Mouse (Mus musculus): ENCODE measurements at regions not wholly inside any gene's neighbourhood (a gene's known extent, or its start where the extent isn't known, plus 50 kb on each side); places are given as distances from the start of the nearest gene placed in this dataset.

DNA sequence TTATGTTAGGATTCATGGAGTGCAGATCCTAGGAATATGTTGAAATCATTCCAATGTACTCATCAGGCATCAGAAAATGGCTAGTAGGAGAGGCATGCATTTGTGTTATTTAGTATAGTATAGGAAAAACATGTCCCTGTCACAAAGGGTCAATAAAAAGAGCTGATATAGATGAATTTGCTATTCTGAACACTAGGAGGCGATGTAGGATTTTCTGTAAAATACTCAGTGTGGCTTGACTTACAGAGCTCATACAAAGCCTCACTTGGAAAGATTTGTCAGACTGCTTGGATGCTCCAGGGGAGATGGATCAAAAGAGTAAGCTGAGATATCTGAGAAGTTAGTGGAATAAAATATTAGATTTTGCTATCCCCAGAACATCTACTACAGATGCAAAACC is 107.6 kb upstream of the Try4 start:
- Histone ChIP-seq H3K4me1 (ENCODE audit: insufficient read depth, low read depth, low read length) (no peaks in the 10 kb centered on the region), H3K27me3 (ENCODE audit: insufficient read depth, low read length) (peaks cover 7% of the 10 kb centered on the region; the same call in 1 of the 2 replicates), H3K9me3 (replicated peaks) (no peaks in the 10 kb centered on the region), H3K36me3 (replicated peaks) (no peaks in the 10 kb centered on the region), H3K4me3 (ENCODE audit: low read depth, low read length) (no peak overlapping the region)
- DNase-seq (ENCODE audit: low spot score) (no peak), ATAC-seq (ENCODE audit: extremely low read depth, insufficient number of reproducible peaks, low FRiP score, poor library complexity, severe bottlenecking) (no peak)
- TF ChIP-seq TAL1 (conservative IDR thresholded peaks at IDR 0.05; ENCODE audit: low read depth, low read length) = no peak
- TF ChIP-seq GATA2 (IDR thresholded peaks at IDR 0.05; ENCODE audit: borderline replicate concordance, low read depth, low read length) = no peak
- TF ChIP-seq POLR2AphosphoS5 (IDR thresholded peaks at IDR 0.05; ENCODE audit: insufficient replicate concordance, low read depth, low read length) = no peak
- TF ChIP-seq GATA1 (IDR thresholded peaks at IDR 0.05; ENCODE audit: borderline replicate concordance, low read length) = no peak
- no peak for TF ChIP-seq CTCF (IDR thresholded peaks at IDR 0.05; ENCODE audit: low read depth, low read length)

DNA sequence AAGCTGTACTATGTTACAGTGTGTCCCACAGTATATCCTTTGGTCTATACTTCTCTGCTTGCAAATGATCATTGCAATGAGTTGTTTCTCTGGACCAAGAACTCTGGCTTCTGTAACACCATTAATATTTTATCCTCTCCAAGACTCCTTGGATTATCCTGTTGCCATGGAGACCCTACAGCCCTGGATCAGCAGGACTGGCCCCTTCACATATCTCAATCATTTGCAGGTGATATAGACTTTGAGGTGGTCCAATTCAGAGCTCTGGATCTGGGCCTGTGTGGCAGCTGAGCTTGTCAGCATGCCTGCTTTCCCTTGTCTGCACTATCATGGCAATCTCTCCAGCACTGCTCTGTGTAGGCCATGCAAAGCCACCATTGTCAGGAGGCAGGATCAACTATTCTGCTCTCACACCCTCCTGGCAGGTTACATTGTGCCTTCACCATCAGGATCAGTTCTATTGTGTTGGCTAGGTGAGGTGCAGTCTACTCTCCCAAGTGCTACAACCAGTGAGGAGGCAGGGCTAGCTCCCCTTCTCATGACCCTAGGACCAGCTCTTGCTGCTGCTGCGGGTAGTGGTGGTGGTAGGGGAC is 110.2 kb upstream of the Try4 start:
- DNase-seq (ENCODE audit: low spot score) = no peak
- peaks cover 10% of the 10 kb centered on the region for H3K27me3 ChIP-seq (ENCODE audit: insufficient read depth, low read length)
- H3K36me3 ChIP-seq (replicated peaks) = no peaks in the 10 kb centered on the region
- no peaks in the 10 kb centered on the region for H3K9me3 ChIP-seq (replicated peaks)
- H3K4me1 ChIP-seq (ENCODE audit: insufficient read depth, low read depth, low read length) = no peaks in the 10 kb centered on the region
- TF ChIP-seq CTCF (IDR thresholded peaks at IDR 0.05; ENCODE audit: low read depth, low read length) = no peak
- no peak overlapping the region for H3K4me3 ChIP-seq (ENCODE audit: low read depth, low read length)
- ATAC-seq (ENCODE audit: extremely low read depth, insufficient number of reproducible peaks, low FRiP score, poor library complexity, severe bottlenecking) = no peak

DNA sequence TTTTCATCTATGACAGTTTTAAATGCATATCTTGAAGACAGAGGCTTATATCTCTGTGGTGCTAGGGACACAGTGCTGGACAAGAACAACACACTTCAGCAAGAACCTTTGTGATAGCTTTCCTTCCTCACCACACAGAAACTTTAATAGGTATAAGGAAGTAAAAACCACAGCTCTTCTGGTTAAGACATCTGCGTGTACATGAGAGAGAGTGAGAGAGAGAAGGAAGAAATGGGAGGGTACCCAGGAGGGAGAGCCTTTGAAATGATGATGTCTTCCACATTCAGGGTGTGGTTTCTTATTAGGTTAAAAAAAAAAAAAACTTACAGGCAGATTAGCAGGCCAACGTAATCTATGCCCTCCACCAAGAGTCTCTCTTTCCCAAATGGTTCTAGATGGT is 113.2 kb upstream of the Try4 start:
- Histone ChIP-seq H3K4me3 (ENCODE audit: low read depth, low read length) (no peak overlapping the region), H3K27me3 (ENCODE audit: insufficient read depth, low read length) (peaks cover 10% of the 10 kb centered on the region), H3K4me1 (ENCODE audit: insufficient read depth, low read depth, low read length) (no peaks in the 10 kb centered on the region), H3K36me3 (replicated peaks) (no peaks in the 10 kb centered on the region), H3K9me3 (replicated peaks) (no peaks in the 10 kb centered on the region)
- no peak for DNase-seq (ENCODE audit: low spot score)
- ATAC-seq (ENCODE audit: extremely low read depth, insufficient number of reproducible peaks, low FRiP score, poor library complexity, severe bottlenecking) = no peak
- TF ChIP-seq GATA2 (IDR thresholded peaks at IDR 0.05; ENCODE audit: borderline replicate concordance, low read depth, low read length) (no peak), POLR2AphosphoS5 (IDR thresholded peaks at IDR 0.05; ENCODE audit: insufficient replicate concordance, low read depth, low read length) (no peak), GATA1 (IDR thresholded peaks at IDR 0.05; ENCODE audit: borderline replicate concordance, low read length) (no peak), TAL1 (conservative IDR thresholded peaks at IDR 0.05; ENCODE audit: low read depth, low read length) (no peak), CTCF (IDR thresholded peaks at IDR 0.05; ENCODE audit: low read depth, low read length) (no peak)

DNA sequence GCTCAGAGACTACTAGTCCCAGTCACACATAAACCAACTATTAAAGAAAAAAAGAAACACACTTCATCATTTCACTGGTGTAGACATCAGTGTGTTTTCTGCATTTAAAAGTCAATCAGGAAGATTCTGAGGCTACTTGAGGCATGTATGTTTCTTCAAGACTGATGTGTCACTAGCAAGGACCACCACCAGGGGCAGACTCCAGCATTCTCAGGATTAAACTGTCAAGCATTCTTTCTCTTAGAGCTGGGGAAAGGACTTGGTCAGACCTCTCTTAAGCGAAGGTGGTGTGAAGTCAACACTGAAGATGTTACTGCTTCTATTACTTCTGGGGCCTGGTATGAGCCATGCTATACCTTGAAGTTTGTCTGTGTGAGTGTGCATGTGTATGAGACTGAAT is 114.1 kb upstream of the Try4 start:
- no peaks in the 10 kb centered on the region for H3K36me3 ChIP-seq (replicated peaks)
- no peaks in the 10 kb centered on the region for H3K9me3 ChIP-seq (replicated peaks)
- H3K4me1 ChIP-seq (ENCODE audit: insufficient read depth, low read depth, low read length) = no peaks in the 10 kb centered on the region
- H3K27me3 ChIP-seq (ENCODE audit: insufficient read depth, low read length) = peaks cover 10% of the 10 kb centered on the region
- DNase-seq (ENCODE audit: low spot score) (no peak), ATAC-seq (ENCODE audit: extremely low read depth, insufficient number of reproducible peaks, low FRiP score, poor library complexity, severe bottlenecking) (no peak)
- no peak overlapping the region for H3K4me3 ChIP-seq (ENCODE audit: low read depth, low read length)
- no peak for TF ChIP-seq CTCF (IDR thresholded peaks at IDR 0.05; ENCODE audit: low read depth, low read length)
- TF ChIP-seq POLR2AphosphoS5 (IDR thresholded peaks at IDR 0.05; ENCODE audit: insufficient replicate concordance, low read depth, low read length) = no peak
- no peak for TF ChIP-seq TAL1 (conservative IDR thresholded peaks at IDR 0.05; ENCODE audit: low read depth, low read length)
- TF ChIP-seq GATA2 (IDR thresholded peaks at IDR 0.05; ENCODE audit: borderline replicate concordance, low read depth, low read length) = no peak
- no peak for TF ChIP-seq GATA1 (IDR thresholded peaks at IDR 0.05; ENCODE audit: borderline replicate concordance, low read length)

- no peak for ATAC-seq (ENCODE audit: extremely low read depth, insufficient number of reproducible peaks, low FRiP score, poor library complexity, severe bottlenecking)
- Histone ChIP-seq H3K4me1 (ENCODE audit: insufficient read depth, low read depth, low read length) (no peaks in the 10 kb centered on the region; the same call in 1 of the 2 replicates), H3K27me3 (ENCODE audit: insufficient read depth, low read length) (no peaks in the 10 kb centered on the region), H3K9me3 (replicated peaks) (no peaks in the 10 kb centered on the region), H3K4me3 (ENCODE audit: low read depth, low read length) (no peak overlapping the region), H3K36me3 (replicated peaks) (no peaks in the 10 kb centered on the region)
- DNase-seq (ENCODE audit: low spot score) = no peak
- TF ChIP-seq GATA1 (IDR thresholded peaks at IDR 0.05; ENCODE audit: borderline replicate concordance, low read length) = no peak
- TF ChIP-seq TAL1 (conservative IDR thresholded peaks at IDR 0.05; ENCODE audit: low read depth, low read length) = no peak
- TF ChIP-seq CTCF (IDR thresholded peaks at IDR 0.05; ENCODE audit: low read depth, low read length) = no peak
- TF ChIP-seq GATA2 (IDR thresholded peaks at IDR 0.05; ENCODE audit: borderline replicate concordance, low read depth, low read length) = no peak
- TF ChIP-seq POLR2AphosphoS5 (IDR thresholded peaks at IDR 0.05; ENCODE audit: insufficient replicate concordance, low read depth, low read length) = no peak
Measured at GRCm38 (mm10) chr6:41178896-41179295, 123.2 kb upstream of the Try4 start.

DNA sequence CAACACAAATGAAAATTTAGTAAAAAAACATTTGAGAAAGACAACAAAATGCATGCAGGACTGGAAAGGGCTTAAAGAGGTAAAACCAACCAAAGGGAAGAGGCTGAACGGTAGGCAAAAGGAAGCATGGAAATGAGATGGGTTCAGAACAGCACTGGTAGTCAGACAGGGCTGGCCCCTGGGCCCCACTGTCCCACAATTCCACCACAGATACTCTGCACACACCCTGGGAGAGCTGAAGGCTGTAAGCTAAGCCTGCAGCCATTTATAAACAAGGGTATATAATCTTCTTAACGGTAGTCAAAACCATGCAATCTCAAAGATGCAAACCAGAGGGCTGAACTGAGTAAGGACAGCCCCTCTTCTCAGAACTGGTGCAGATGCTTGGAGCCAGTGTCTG is 124.0 kb upstream of the Try4 start:
- Histone ChIP-seq H3K4me1 (ENCODE audit: insufficient read depth, low read depth, low read length) (no peaks in the 10 kb centered on the region; the same call in 1 of the 2 replicates), H3K36me3 (replicated peaks) (no peaks in the 10 kb centered on the region), H3K27me3 (ENCODE audit: insufficient read depth, low read length) (no peaks in the 10 kb centered on the region), H3K4me3 (ENCODE audit: low read depth, low read length) (no peak overlapping the region), H3K9me3 (replicated peaks) (no peaks in the 10 kb centered on the region)
- TF ChIP-seq POLR2AphosphoS5 (IDR thresholded peaks at IDR 0.05; ENCODE audit: insufficient replicate concordance, low read depth, low read length) (no peak), GATA1 (IDR thresholded peaks at IDR 0.05; ENCODE audit: borderline replicate concordance, low read length) (no peak), TAL1 (conservative IDR thresholded peaks at IDR 0.05; ENCODE audit: low read depth, low read length) (no peak), GATA2 (IDR thresholded peaks at IDR 0.05; ENCODE audit: borderline replicate concordance, low read depth, low read length) (no peak), CTCF (IDR thresholded peaks at IDR 0.05; ENCODE audit: low read depth, low read length) (no peak)
- DNase-seq (ENCODE audit: low spot score) (no peak), ATAC-seq (ENCODE audit: extremely low read depth, insufficient number of reproducible peaks, low FRiP score, poor library complexity, severe bottlenecking) (no peak)
